Mouse (Mus musculus) cerebellum, adult 2 months (tissue): Measurements from ENCODE around the gene Tmem136.

Experiments used
- CTCF ChIP-seq: fragments of 200-500 bp; IDR thresholded peaks from 2 replicates; pipeline ENCODE4 v1.5.1; 2011; ENCODE audit warnings: low read depth, mild to moderate bottlenecking, control low read depth, low read length, moderate library complexity, borderline replicate concordance; ENCODE audit not compliant: insufficient read depth
- POLR2A ChIP-seq: fragments of 200-500 bp; IDR thresholded peaks from 2 replicates; pipeline ENCODE4 v1.6.1; 2011; ENCODE audit warnings: low read length, control low read depth, borderline replicate concordance; ENCODE audit not compliant: insufficient read depth

- TF ChIP-seq POLR2A (no peak), CTCF (peak; percentile 57; the same call in 1 of the 2 replicates)
These were observed 9.2 kb downstream of the Tmem136 start, which contains the start of gene Arhgef12 for GRCm38 (mm10) chr9:43107187-43107517.
